Mouse (Mus musculus) cerebral cortex, adult 2 months (tissue): ENCODE data around the gene Nid1.

Source experiments
- WGBS: fragments of 180-500 bp; shearing (Covaris S2); methylation state at CpG from one replicate; pipeline ENCODE4 v1.1.7; 2018; 5-methylcytosine and 5-hydroxymethylcytosine counted together

The Nid1 gene

DNA sequence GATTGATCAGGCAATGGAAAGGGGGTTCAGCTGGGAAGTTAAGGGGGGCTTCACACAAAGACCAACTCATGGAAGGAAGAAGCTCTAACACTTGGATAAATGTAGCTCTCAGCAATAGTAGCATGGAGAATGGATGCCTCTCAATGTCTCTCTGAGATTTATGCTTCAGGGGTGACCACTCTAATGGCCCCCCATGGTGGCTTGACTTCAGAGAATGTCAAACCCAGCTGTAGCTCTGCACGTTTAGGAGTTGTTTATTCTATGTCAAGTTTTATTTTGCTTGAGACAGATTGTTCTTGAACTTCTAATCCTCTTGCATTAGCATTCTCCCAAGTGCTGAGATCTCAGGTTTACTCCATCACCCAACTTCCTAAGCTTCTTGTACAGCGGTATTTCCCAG, 60.7 kb downstream of the Nid1 start:
- 74% methylated on average over 2 of the region's 2 CpGs for WGBS

DNA sequence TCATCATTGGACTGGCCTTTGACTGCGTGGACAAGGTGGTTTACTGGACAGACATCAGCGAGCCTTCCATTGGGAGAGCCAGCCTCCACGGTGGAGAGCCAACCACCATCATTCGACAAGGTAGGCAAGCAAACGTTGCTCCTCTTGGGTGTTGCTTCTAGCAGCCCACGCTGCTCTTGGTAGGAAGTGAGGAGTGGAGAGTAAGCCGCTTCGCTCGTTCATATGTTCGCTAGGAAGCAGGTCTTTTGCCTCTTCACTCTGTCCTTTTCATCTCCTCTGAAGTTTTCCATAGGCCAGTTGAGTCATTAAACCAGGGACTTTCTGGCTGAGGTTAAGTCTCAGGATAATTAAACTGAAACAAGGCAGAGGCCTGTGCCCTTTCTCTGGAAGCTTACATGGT, 65.1 kb downstream of the Nid1 start:
- 98% methylated on average over 10 of the region's 10 CpGs for WGBS

DNA sequence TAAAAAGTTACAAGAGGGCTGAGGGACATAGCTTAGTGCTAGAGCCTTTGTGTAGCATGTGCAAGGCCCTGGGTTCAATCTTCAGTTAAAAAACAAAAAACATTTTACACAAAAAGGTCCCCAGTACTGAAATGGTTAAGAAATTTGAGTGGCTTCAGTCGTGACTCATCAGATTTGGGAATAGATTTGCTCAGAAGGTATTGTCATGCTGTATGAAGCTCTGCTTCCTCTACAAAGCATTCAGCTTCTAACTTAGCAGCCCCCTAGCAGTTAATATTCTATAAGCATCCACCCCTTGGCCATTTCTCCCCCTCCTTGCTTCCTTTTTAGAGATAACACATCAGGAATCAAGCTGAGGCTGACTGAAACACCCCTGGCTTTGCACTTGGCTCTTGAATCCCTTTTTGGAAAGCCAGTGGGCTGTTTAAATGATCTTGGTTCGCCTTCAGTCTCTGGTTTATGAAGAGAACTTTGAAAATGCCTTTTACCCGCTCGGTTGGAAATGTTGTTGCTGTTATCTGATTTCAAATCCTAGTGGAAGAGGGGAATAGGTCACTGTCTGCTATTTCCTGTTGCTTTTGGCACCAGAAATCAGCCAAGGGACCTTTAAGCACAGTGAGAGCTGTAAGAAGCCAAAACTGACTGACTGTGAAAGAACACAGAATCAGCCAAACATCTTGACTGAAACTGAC, 66.5 kb downstream of the Nid1 start:
- WGBS = 55% methylated on average over 4 of the region's 4 CpGs

GRCm38 (mm10) chr13:13505063-13505462, 67.7 kb downstream of the Nid1 start:
- 85% methylated on average over 5 of the region's 5 CpGs for WGBS

DNA sequence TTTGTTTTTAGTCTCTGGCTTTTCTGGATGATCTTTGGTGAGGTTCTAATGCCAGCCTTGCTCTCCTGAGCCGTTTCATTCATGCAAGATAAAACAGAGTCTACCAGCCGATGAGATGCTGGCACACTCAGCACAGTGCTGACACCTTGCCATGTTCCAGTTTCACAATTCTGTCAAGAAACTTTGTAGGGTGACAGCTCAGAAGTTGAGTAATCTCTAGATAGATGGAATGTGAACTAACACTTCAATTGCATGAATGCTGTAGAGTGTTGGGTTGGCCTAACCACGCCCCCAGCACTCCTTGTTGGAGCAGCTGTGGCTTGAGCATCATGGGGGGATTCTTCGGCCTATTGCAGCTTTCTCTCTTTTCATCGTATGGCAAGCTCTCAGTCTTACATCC, 69.2 kb downstream of the Nid1 start:
- 84% methylated on average over 5 of the region's 5 CpGs for whole genome bisulfite sequencing

GRCm38 (mm10) chr13:13514861-13515260, 77.5 kb downstream of the Nid1 start:
- WGBS = 77% methylated on average over 4 of the region's 4 CpGs

GRCm38 (mm10) chr13:13516376-13517225, 79.2 kb downstream of the Nid1 start:
- 48% methylated on average over 17 of the region's 17 CpGs for WGBS

- 91% methylated on average over 7 of the region's 7 CpGs for WGBS
These were observed 80.8 kb downstream of the Nid1 start for GRCm38 (mm10) chr13:13518114-13518513.

GRCm38 (mm10) chr13:13520436-13520835, 83.1 kb downstream of the Nid1 start:
- 95% methylated on average over 5 of the region's 5 CpGs for WGBS

- 83% methylated on average over 9 of the region's 9 CpGs for WGBS
These were observed 86.6 kb downstream of the Nid1 start for GRCm38 (mm10) chr13:13523625-13524584.

- 80% methylated on average over 2 of the region's 2 CpGs for WGBS
These were observed 87.9 kb downstream of the Nid1 start for GRCm38 (mm10) chr13:13525205-13525604.

DNA sequence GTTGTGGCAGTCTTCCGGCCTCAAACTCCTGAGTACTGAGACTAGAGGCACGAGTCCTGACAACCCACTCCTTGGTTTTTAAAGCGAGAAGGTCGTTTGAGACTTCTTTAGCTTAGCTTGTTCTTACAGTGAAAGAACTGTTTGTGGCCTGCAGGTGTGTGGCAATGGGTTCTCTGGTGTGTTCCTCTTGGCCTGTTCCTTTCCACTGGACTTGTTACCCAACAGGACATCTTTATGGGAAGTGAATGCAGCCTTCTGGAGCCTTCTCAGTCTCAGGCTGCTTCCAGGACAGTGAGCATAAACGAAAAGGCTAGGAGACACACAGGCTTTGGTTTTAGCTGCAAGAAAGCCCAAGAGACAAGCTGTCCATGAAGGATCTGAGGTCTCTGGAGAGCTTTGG, 88.5 kb downstream of the Nid1 start:
- WGBS = 88% methylated on average over 5 of the region's 5 CpGs

- 76% methylated on average over 11 of the region's 11 CpGs for WGBS
These were observed 91.8 kb downstream of the Nid1 start for GRCm38 (mm10) chr13:13529115-13529542.

GRCm38 (mm10) chr13:13530913-13531312, 93.6 kb downstream of the Nid1 start:
- 66% methylated on average over 4 of the region's 4 CpGs for WGBS

- WGBS = 90% methylated on average over 7 of the region's 7 CpGs
These were observed 94.6 kb downstream of the Nid1 start for GRCm38 (mm10) chr13:13531923-13532322.

DNA sequence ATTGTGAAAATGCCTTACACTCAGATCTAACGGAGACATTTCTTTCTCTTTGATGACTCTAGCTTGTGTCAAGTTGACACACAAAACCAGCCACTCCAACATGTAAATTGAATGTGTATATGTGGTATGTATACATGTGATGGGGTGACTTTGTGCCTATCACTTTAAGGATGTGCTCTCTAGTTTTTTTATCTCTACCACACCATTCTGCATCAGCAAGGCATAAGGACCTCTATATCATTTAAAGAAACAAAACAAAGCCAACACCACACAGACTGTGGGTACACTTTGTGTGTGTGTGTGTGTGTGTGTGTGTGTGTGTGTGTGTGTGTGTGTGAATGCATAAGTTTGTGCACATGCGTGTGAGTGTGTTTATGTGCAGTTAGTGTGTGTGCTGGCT, 99.2 kb downstream of the Nid1 start:
- WGBS = 88% methylated on average over 2 of the region's 2 CpGs

- 85% methylated on average over 2 of the region's 2 CpGs for WGBS
These were observed 100.1 kb downstream of the Nid1 start for GRCm38 (mm10) chr13:13537272-13538015.

GRCm38 (mm10) chr13:13538585-13539300, 101.4 kb downstream of the Nid1 start:
- WGBS = 42% methylated on average over 4 of the region's 4 CpGs

- WGBS = 57% methylated on average over 10 of the region's 10 CpGs
These were observed 105.7 kb downstream of the Nid1 start for GRCm38 (mm10) chr13:13543073-13543472.

DNA sequence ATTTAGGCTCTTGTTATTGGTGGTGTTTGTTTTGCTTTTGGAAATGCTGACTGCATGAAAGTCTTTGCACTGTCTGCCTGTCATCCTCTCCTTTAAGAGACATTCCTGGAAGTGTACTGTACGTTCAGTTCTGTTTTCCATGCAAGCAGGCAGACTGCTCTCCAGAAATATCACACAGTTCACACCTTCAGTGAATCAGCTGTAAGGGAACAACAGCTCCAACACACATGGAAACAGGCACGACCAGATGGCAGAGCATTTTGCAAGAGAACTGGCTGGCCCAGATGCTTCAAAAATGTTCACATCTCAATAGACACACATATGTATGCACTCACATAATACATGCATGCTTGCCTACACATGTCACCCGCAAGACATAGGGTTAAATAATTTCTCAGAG, 109.4 kb downstream of the Nid1 start:
- WGBS = 41% methylated on average over 3 of the region's 3 CpGs

DNA sequence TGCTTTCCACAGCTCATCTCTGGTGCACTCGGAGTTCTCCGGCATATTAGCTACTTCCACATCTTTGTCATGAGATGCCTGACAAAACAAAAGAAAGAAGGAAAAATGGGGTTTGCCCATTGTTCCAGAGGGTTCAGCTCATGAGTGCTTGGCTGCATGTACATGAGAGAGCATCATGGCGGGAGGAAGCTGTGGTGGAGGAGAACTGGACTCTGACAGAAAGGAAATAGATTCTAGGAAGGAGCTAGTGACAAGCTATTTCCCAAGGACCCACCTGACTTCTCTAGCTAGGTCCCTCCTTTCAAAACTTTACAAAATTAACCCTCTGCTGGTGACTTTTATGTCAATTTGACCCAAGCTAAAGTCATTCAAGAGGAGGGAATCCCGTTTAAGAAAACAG, 110.5 kb downstream of the Nid1 start:
- WGBS = 92% methylated on average over 4 of the region's 4 CpGs
